Mouse (Mus musculus) urinary bladder, postnatal 25 days (tissue): ENCODE data around the gene Upp2.

ENCODE experiments used
- DNase-seq: peaks from one replicate; pipeline ENCODE4 v3.0.0; 2022; ENCODE audit warnings: low spot score

Gene Upp2

GRCm38 (mm10) chr2:58759676-58760075, 192.6 kb downstream of the Upp2 start:
- no peak for DNase-seq

- DNase-seq = no peak
Observed at GRCm38 (mm10) chr2:58765141-58765540, 198.0 kb downstream of the Upp2 start.

GRCm38 (mm10) chr2:58773833-58774232, 206.7 kb downstream of the Upp2 start:
- DNase-seq = no peak

- no peak for DNase-seq
Observed at GRCm38 (mm10) chr2:58778986-58779495, 211.9 kb downstream of the Upp2 start.

- no peak for DNase-seq
Observed at GRCm38 (mm10) chr2:58783526-58783925, 216.4 kb downstream of the Upp2 start.

GRCm38 (mm10) chr2:58786177-58786576, 219.1 kb downstream of the Upp2 start:
- DNase-seq = no peak

- DNase-seq = no peak
Observed at GRCm38 (mm10) chr2:58786681-58787080, 219.6 kb downstream of the Upp2 start.

GRCm38 (mm10) chr2:58787360-58787759, 220.3 kb downstream of the Upp2 start:
- no peak for DNase-seq

- no peak for DNase-seq
Observed at GRCm38 (mm10) chr2:58789934-58790333, 222.8 kb downstream of the Upp2 start.

- no peak for DNase-seq
Observed at GRCm38 (mm10) chr2:58790361-58790760, 223.3 kb downstream of the Upp2 start.

- DNase-seq = no peak
Observed at GRCm38 (mm10) chr2:58794489-58794888, 227.4 kb downstream of the Upp2 start.

- DNase-seq = no peak
Observed at GRCm38 (mm10) chr2:58795432-58795831, 228.3 kb downstream of the Upp2 start.

- DNase-seq = no peak
Observed at GRCm38 (mm10) chr2:58797506-58797905, 230.4 kb downstream of the Upp2 start.

- DNase-seq = no peak
Observed at GRCm38 (mm10) chr2:58799126-58799525, 232.0 kb downstream of the Upp2 start.

- DNase-seq = no peak
Observed at GRCm38 (mm10) chr2:58799623-58800022, 232.5 kb downstream of the Upp2 start.

GRCm38 (mm10) chr2:58812941-58813340, 245.8 kb downstream of the Upp2 start:
- DNase-seq = no peak

GRCm38 (mm10) chr2:58828910-58829600, 262.0 kb downstream of the Upp2 start:
- DNase-seq = no peak

- peak; percentile 26 for DNase-seq
Observed at GRCm38 (mm10) chr2:58829981-58830742, 263.1 kb downstream of the Upp2 start.

GRCm38 (mm10) chr2:58832253-58832980, 265.3 kb downstream of the Upp2 start:
- DNase-seq = no peak

- DNase-seq = no peak
Observed at GRCm38 (mm10) chr2:58841021-58841420, 273.9 kb downstream of the Upp2 start.

- no peak for DNase-seq
Observed at GRCm38 (mm10) chr2:58842443-58842842, 275.3 kb downstream of the Upp2 start.
